Mouse (Mus musculus) myocyte (in vitro differentiated cells): ENCODE results near the gene Ppp2r1a.

ENCODE experiments used
- TCF12 ChIP-seq: IDR thresholded peaks from one replicate; pipeline ENCODE4 v1.6.1; 2011; ENCODE audit warnings: mild to moderate bottlenecking, control low read depth; ENCODE audit not compliant: poor library complexity, insufficient read depth, severe bottlenecking
- TCF3 ChIP-seq: IDR thresholded peaks from one replicate; pipeline ENCODE4 v1.6.1; 2011; ENCODE audit warnings: low read depth, control low read depth; ENCODE audit not compliant: insufficient read length

GRCm38 (mm10) chr17:20919614-20920013 is 25.5 kb upstream of the Ppp2r1a start, which contains the start of gene Vmn1r232:
- TF ChIP-seq TCF3 (no peak), TCF12 (no peak)
